ENCODE assay signal across 7 mouse cellular contexts in genomic region chr2:85048168-85048751, GRCm38 (mm10). TPM values are rescaled to one million over a fixed set of nuclear protein-coding genes. Genes with fewer than 3 reads are reported as not detected.
DNase-seq lines count a peak whose midpoint lies in the region; ATAC-seq and TF ChIP-seq lines count a peak whose summit lies in the region.

No protein-coding gene starts in this region.

- peak overlapping the region; percentile 75 for H3K9ac ChIP-seq in limb, embryonic 12.5 days (replicated peaks)
- peak overlapping the region; percentile 80 for H3K9ac ChIP-seq in midbrain, embryonic 13.5 days (replicated peaks)

- H3K27ac ChIP-seq in limb, embryonic 12.5 days = peak overlapping the region; percentile 93
- H3K27ac ChIP-seq in midbrain, embryonic 13.5 days = peak overlapping the region; percentile 91
- peak overlapping the region; percentile 65 for H3K27ac ChIP-seq in small intestine, adult 2 months (ENCODE audit: insufficient read depth, low read depth, low read length)

- H3K9me3 ChIP-seq in limb, embryonic 12.5 days = no peaks in the 10 kb centered on the region
- H3K9me3 ChIP-seq in midbrain, embryonic 13.5 days = no peaks in the 10 kb centered on the region

- peak; percentile 69 for ATAC-seq in limb, embryonic 12.5 days (ENCODE audit: insufficient number of reproducible peaks, insufficient read depth, low FRiP score, low TSS enrichment, low read depth)
- peak; percentile 76 for ATAC-seq in midbrain, embryonic 13.5 days

- H3K27me3 ChIP-seq in limb, embryonic 12.5 days = no peaks in the 10 kb centered on the region
- H3K27me3 ChIP-seq in midbrain, embryonic 13.5 days = no peaks in the 10 kb centered on the region
- H3K27me3 ChIP-seq in small intestine, adult 2 months (ENCODE audit: control insufficient read depth, insufficient read depth, low read length) = no peaks in the 10 kb centered on the region

- TF ChIP-seq POLR2A in small intestine, adult 2 months (IDR thresholded peaks at IDR 0.05; ENCODE audit: low read depth, low read length) = no peak

- H3K4me2 ChIP-seq in limb, embryonic 12.5 days = peak overlapping the region; percentile 59
- H3K4me2 ChIP-seq in midbrain, embryonic 13.5 days (replicated peaks) = peak overlapping the region; percentile 72

- H3K36me3 ChIP-seq in limb, embryonic 12.5 days = peaks cover 59% of the 10 kb centered on the region
- H3K36me3 ChIP-seq in midbrain, embryonic 13.5 days = peaks cover 54% of the 10 kb centered on the region
- H3K36me3 ChIP-seq in small intestine, adult 2 months (ENCODE audit: control insufficient read depth, insufficient read depth, low read length) = peaks cover 29% of the 10 kb centered on the region

- peaks cover 36% of the 10 kb centered on the region for H3K4me1 ChIP-seq in limb, embryonic 12.5 days (replicated peaks)
- H3K4me1 ChIP-seq in midbrain, embryonic 13.5 days (replicated peaks) = peaks cover 38% of the 10 kb centered on the region
- peaks cover 19% of the 10 kb centered on the region for H3K4me1 ChIP-seq in small intestine, adult 2 months (ENCODE audit: control insufficient read depth, insufficient read depth, insufficient read length, low read length)

- no peak for TF ChIP-seq CTCF in small intestine, adult 2 months (IDR thresholded peaks at IDR 0.05; ENCODE audit: extremely low read depth, insufficient read length, insufficient replicate concordance, low read depth, low read length)

- H3K4me3 ChIP-seq in limb, embryonic 12.5 days (replicated peaks) = peak overlapping the region; percentile 64
- peak overlapping the region; percentile 72 for H3K4me3 ChIP-seq in midbrain, embryonic 13.5 days (replicated peaks)
- H3K4me3 ChIP-seq in small intestine, adult 2 months (ENCODE audit: low read depth, low read length) = peak overlapping the region; percentile 70

- DNase-seq in adrenal gland, postnatal 10 days = peak; percentile 79
- DNase-seq in embryo, embryonic 9.5 days (ENCODE audit: extremely low spot score) = peak; percentile 75
- peak; percentile 80 to 84 for DNase-seq in heart, adult 18-20 months
- peak; percentile 60 for DNase-seq in kidney, adult 11 months

- WGBS in limb, embryonic 12.5 days = under 1% methylated on average over 35 of the region's 44 CpGs
- under 1% methylated on average over 31 of the region's 44 CpGs for WGBS in midbrain, embryonic 13.5 days
- WGBS in small intestine, adult 2 months = under 1% methylated on average over 40 of the region's 44 CpGs

RNA-seq across cellular contexts. Expression of gene Tnks1bp1, which starts 0.4 kb away (rescaled TPM):
- total RNA-seq in adrenal gland, postnatal 10 days (2021) = 100 to 1,000 TPM; 102 to 111 TPM
- total RNA-seq in heart, adult 18-20 months (2021) = 10 to 100 TPM; 48.1 to 51.2 TPM
- polyA plus RNA-seq in limb, embryonic 12.5 days (2016; fragmentation: Nextera tagmentation; extraction: Ambion mirVana) = 30.7 and 36.2 TPM in 2 replicates
- 27.1 and 30.9 TPM in 2 replicates for polyA plus RNA-seq in midbrain, embryonic 13.5 days (2015; fragmentation: Nextera tagmentation; extraction: Ambion mirVana)
- polyA plus RNA-seq in small intestine, adult 2 months (2012; rRNA removed) = 29.6 and 36.9 TPM in 2 replicates

RNA-seq across cellular contexts. Expression of gene P2rx3, which starts 11.0 kb away (rescaled TPM):
- total RNA-seq in adrenal gland, postnatal 10 days (2021) = 1 to 10 TPM in 1 of 2 experiments, under 1 TPM in 1; 0.66 to 1.0 TPM
- total RNA-seq in heart, adult 18-20 months (2021) = under 1 TPM; 0.20 to 0.44 TPM
- 1.4 and 2.2 TPM in 2 replicates for polyA plus RNA-seq in limb, embryonic 12.5 days (2016; fragmentation: Nextera tagmentation; extraction: Ambion mirVana)
- 2.5 and 3.0 TPM in 2 replicates for polyA plus RNA-seq in midbrain, embryonic 13.5 days (2015; fragmentation: Nextera tagmentation; extraction: Ambion mirVana)
- polyA plus RNA-seq in small intestine, adult 2 months (2012; rRNA removed) = 0.16 and 0.17 TPM in 2 replicates

RNA-seq across cellular contexts. Expression of gene Ssrp1, which starts 11.2 kb away (rescaled TPM):
- total RNA-seq in adrenal gland, postnatal 10 days (2021) = 100 to 1,000 TPM; 111 to 125 TPM
- 10 to 100 TPM; 36.7 to 43.5 TPM for total RNA-seq in heart, adult 18-20 months (2021)
- polyA plus RNA-seq in limb, embryonic 12.5 days (2016; fragmentation: Nextera tagmentation; extraction: Ambion mirVana) = 330 and 336 TPM in 2 replicates
- polyA plus RNA-seq in midbrain, embryonic 13.5 days (2015; fragmentation: Nextera tagmentation; extraction: Ambion mirVana) = 221 and 223 TPM in 2 replicates
- polyA plus RNA-seq in small intestine, adult 2 months (2012; rRNA removed) = 27.0 and 47.2 TPM in 2 replicates

Comparison
In these comparisons a context has a peak if more than half of its experiments do, and no peak if none do; other contexts are left out.
1. Peak in every context shown above with its lines: DNase-seq, ATAC-seq, H3K4me3 ChIP-seq and H3K27ac ChIP-seq.